Mouse (Mus musculus) natural killer cell, adult 2 months (primary cell): ENCODE results near the gene Gabbr2.

Source experiments
- DNase-seq, 2 experiments: peaks; one replicate each; pipeline ENCODE4 v3.0.0; 2022; ENCODE audit warnings: low spot score in 2 of 2

Gabbr2 gene

DNA sequence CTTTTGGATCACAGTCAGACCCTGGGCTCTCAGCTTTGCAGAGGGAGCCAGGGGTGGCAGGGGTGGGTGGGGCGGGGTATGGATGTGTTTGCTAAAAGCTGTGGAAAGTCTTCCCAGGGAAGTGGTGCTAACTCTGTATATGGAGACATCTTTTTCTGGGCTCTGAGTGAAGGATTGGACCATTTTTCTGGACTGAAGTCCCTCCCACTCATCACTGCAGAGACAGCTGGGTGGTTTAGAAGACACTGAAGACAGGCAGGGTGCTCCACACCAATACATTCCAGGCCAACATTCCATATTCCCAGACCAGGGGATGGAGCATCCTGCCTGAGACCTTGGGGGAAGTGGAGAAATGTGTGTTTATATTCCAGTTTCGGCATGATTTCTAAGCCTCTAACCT, 125.6 kb downstream of the Gabbr2 start:
- DNase-seq: no peak

DNA sequence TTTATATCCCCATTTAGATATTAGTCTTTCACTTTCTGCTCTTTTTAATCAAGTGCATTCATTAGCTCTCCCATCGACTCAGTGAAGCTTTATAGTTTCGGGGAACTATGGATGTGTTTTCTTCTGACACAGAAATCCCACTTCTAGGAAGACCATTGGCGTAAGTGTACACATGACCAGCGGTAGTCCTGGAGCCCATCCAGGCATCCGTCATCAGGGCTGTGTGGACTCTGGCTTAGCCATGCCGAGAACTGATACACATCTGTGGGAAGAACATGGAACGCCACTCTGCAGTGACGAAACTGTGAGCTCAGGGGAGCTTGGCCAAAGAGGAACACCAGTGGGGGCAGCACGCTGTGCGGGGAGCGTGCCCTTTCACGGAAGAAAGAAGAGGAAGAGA, 128.0 kb downstream of the Gabbr2 start:
- DNase-seq: no peak

DNA sequence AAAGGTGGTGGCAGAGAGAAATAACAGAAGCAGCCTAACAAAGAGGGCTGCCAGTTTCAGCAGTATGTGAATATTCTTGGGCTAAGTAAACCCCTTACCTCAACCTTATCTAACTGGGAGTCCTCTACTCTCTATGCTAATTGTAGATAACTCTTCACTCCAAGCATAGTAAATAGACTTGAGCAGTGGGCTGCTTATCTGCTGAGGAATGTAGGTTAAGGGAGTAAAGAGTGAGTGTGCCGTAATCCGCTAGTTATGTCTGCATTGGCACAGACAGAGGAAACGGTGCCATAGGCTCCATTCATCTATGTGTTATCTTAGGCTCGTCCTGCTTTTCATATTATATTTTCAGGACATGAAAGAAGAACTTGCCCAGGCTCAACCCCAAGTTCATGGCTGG, 129.0 kb downstream of the Gabbr2 start:
- no peak for DNase-seq

DNA sequence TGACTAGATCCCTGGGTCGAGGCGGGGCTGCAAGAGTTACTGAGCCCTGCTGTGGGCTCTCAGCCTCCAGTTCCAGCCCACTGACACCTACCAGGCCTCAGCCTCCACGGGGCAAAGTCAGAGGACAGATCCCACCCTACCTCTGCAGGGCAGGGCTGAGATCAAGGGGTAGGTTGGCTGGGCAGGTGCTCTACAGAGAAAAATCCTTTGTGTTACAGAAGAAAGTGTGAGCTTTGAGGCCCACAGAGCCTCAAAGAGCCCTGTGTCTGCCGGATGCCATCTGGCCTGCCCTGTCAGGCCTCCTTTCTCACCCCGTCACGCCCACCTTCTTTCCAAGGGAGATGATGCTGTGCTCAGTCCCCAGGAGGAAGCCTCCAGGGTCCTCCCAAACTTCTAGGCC, 131.1 kb downstream of the Gabbr2 start:
- DNase-seq: no peak

DNA sequence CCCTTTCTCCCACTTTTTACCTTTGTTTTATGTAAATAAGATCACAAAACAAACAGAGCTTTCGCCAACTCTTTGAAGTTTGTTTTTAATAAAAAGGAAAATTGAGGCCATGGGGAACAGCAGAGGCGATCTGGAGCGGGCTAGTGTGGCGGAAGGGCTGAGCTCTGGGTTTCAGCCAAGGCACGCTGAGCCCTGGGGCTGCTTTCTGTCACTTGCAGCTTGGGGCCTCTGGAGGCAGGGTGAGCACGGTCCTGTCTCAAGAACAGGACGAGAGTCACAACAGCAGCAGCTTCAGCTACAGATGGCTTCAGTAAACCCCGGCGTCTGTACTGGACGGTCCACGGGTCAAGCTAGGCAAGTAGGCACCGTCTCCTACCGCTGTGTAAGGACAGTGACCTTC, 132.8 kb downstream of the Gabbr2 start:
- no peak for DNase-seq

DNA sequence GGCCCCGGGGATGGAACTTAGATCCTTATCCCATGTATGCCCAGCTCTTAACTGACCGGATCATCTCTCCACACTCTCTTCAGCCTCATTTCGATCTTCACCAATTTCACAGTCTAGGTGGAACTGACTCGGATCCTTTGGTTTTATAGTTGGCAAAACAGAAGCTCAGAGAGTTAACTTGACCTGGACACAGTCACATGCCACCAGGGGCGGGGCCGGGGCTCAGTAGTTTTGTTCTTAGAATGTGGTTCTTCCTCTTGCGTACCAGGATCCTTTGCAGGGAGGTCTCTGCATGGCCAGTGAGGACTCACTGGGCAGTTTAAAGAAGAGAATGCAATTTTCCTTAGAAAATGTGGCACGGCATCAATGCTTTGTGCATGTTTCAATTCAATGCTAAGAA, 135.5 kb downstream of the Gabbr2 start:
- DNase-seq: no peak

DNA sequence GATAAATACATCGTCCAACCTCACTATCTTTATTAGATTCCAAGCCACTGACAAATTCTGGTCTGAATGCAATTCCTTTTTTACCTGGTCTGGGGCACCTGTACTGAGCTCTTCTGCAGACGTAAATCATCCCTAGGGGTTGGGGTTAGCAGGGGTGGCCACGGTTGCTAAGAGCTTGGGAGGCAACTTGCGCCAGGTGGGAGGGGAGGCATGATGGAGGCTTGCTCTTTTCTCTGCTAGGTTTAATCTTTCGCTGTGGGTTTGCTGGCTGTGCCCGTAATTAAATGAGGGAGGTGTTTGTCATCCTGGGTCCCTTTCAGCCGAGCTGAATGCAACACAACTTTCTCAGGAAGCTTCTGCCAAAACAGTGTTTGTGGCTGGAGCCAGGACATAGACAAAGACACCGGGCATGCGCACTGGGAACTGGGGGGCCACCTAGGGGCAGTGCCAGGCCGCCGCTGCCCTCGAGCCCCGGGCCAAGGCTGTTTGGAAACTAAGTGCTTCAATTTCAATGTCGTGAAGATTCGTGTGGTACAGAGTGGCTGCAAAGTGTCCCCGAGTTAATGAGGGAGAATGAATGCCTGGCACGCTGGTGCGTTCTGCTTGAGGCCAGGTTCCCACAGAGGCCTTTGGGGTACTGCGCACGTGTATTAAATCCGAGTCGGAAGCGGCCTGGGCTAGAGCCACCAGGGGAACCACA, 136.8 kb downstream of the Gabbr2 start:
- DNase-seq: no peak

DNA sequence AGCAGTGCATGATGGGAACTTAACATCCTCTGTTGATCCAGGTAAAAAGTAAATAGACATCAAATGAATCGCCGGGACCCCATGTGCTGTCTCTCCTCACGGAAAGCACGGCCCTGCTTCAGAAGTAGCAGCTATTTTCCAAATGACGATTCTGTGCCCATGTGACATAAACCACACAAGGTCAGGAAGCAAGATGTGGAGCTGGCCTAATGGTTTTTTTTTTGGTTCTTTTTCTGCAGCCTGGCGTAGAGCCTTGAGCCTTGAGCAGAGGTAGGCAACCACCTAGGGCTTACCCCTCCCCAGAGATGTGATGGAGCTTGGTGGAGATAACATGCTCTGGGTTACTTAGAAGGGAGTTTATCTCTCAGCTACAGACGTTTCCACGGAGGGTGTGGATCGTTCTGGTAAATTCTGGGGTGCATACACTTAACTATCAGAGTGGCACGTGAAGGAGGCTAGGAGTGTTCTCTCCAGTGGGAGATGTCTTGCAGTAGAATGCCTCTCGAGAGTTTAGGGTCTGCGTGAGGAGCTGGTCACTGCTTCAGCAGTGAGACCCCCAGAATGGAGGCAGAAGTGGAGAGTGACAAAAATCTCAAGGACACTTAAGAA, 137.7 kb downstream of the Gabbr2 start:
- DNase-seq: no peak

DNA sequence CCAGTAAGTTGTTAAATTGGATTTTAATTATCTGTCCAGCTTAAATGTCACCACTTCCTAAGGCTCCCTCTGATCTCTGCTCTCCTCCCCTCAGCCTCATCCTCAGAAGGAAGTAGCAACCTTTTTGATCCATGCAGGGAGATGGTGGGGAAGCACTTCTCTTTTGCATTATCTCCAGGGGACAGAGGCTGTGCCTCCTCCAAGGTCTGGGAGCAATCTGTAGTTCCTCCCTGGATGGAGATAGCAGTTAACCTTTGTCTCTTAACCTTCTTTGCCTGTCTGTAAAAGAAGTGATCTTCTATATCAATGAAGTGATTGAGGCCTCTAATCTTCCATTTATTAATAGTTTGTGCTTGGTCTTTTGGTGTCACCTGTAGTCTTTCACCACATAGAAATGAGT, 143.9 kb downstream of the Gabbr2 start:
- DNase-seq: no peak

DNA sequence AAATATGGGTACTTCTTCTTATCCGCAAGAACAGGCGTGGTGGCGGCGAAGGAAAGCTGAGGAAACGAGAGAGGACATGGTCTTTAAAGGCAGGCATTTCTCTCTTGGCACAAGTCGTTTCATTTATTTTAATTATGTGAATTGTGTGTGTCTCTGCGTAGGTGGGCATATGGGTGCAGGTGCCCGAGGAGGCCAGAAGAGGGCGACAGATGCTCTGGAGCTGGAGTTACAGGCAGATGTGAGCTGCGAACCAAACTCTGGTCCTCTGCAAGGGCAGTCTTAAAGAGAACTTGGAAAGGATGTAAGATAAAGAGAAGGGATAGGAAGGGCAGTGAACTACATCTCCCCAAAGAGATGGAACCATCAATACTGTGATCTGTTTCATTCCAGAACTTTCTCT, 145.3 kb downstream of the Gabbr2 start:
- DNase-seq: no peak

DNA sequence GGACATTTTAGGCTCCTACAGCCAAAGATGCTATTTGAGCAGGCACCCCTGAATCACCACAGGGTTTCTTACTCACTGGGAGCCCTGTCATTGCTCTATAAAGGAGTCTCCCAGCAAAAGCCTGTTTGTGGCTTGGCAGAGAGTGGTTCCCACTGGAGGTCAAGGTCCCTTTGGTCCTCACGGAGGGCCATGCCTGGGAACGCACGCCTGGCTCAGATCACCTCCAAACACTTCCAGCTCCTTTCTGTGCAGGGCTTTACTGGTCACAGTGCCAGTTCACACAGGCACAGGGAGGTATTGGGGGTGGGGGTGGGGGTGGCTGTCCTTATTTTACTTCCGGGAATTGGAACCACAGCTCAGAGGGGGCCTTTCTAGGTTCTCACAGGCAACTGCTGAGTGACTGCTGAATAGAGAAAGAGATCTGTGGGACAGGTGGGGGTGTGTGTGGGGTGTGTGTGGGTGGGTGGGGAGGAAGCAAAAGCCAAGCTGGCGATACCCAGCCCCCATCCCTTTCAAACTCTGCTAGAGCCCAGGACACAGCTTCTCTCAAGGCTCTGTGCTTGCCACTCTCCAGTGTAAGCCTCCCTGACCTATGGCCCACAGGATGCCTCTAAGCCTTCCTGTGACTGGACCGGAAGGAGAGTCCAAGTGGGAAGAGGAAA, 146.6 kb downstream of the Gabbr2 start:
- DNase-seq: no peak

DNA sequence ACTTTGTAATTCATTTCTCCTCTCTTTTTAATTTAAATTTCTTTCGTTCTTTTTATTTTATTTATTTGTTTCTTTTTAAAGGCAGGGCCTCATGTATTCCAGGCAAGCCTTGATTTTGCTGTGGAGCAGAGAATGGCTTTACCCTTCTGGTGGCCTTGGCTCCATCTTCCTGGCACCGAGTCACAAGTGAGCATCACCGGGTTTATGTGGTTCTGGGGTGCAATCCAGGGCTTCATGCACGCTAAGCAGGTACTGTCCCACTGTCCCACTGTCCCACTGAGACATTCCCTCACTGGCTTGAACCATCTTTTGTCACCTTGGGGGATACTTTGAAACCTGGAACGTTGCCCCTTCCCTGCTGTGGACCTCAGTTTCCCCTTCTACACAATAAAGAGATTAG, 147.1 kb downstream of the Gabbr2 start:
- DNase-seq: no peak

DNA sequence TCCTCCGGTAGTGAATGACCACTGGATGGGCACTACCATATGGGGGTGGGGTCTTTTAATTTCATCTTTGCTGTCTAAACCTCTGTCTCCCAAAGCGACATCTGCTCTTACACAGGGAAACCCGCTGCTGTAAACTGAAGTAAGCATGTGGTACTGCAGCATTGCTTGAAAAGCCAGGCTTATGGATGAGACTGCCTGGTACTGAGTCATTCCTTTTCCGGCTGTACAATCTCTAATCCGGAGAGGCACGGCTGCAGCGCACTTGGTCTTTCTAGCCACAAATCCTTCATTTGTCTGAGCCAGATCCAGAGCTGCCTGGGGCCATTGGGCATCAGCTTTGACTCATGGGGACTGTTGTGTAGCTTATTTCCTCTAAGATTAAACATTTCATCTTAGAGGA, 149.1 kb downstream of the Gabbr2 start:
- no peak for DNase-seq

DNA sequence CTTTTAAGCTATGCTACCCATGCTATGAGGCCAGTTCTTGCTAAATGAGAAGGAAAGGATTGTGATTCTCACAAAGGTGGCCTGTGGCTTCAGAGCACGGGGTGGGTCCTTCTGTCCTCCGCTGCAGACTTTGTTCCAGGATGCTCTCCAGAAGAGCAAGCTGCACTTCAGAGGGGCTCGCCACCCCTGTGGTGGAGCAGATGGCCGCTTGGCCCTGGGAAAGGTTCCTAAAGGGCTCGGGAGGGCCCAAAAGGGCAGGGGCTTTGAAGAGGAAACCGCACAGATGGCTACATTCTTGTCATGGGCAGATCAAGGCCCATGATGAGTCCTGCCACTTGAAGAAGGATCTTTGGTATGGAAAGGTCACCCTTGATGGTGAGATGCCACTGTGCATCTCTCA, 151.5 kb downstream of the Gabbr2 start:
- DNase-seq: no peak

DNA sequence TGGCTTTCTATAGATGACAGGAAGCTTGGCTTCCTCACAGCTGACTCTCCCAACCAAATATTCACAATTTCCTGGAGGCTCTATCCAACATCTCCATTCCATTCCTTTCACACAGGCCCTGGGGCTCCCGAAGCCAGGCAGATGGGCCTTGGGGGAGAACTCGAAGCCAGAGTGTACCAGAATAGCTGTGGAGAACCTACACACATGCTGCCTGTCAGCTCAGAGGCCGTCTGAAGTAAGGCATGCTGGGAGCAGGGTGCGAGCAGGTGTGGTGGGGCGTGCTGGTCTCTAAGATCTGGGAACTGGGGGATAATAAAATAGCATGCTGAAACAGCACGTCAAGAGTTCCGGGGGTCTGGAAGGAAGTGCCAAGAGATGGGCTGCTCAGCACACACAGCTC, 154.3 kb downstream of the Gabbr2 start:
- no peak for DNase-seq

DNA sequence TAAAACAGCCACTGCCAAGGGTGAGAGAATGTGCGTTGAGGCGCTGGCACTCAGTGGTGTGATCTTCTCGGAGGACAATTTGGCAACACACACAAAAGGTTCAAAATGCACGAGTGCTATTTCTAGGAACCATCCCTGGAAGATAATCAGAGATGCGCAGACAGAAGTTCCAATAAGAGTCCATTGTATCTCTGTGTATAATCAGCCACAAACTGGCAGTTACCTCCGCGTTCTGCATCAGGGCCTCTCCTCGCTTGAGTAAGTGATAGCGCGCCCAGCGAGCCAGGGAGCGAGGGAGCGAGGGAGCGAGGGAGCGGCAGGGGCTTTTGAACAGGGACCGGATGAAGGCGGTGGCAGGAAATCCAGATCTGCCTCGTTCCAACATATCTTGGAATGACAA, 155.6 kb downstream of the Gabbr2 start:
- no peak for DNase-seq

DNA sequence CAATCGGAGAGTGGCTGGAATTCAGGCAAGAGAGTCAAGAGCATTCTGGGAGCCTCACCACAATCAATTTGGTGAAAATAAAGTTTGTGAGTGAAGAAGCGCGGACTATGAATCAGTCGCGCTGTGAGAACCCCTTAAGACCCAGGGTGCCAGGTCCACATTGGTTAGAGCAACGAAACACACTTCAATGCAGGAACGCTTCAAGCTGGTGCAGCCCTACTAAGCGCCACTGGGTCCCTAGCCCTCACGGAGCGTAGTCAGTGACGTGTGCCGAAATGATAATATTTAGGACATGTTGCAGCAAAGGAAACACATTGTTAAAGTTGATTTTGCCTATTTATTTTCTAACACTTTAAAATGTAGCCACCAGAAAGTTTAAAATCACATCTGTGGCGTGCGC, 156.6 kb downstream of the Gabbr2 start:
- no peak for DNase-seq

DNA sequence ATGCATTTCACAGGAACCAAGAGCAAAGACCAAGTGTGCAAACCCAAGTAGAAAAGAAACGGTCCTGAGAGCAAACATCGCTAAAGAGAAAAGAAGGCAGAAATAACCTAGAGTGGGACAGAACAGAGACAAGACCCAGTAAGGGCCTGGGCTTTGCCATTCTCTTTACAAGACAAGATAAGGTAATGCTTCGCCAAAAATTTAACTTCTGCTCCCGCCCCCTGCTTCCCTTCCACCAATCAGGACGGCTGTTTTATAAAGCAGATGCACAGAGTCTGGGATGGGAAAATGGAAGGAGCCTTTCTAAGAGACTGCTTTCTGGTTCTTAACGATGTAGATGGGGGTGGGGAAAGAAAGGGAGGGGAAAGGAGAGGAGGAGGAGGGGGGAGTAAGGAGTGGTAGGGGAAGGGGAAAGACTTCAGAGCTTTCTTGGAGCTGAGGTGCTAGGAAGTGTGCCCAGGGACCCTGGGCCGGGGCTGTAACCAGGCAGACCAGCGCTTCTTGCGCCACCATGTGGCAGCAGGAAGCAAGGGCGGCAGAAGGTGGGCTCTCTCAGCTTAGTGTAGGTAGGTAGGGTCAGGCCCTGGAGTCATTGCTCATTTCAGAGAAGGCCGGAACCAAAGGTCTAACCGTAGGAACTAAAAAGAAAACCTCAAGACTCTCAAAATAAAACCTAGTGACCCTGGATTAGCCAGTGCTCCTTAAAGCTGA, 158.7 kb downstream of the Gabbr2 start:
- DNase-seq: no peak

DNA sequence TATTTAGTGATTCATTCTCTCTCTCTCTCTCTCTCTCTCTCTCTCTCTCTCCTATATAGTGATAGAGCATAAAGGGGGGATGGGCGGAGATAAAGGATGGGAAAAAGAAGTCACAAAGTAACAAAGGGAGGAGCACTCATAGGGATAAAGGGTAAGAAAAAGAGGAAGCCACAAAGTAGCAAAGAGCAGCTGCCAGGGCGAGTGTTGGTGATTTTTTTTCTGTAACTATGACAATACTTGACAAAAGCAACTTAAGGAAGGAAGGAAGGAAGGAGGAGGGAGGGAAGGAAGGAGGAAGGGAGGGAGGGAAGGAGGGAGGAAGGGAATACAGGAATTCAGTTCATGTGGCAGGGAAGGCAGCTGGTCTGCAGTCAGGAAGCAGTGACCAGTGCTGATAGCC, 162.0 kb downstream of the Gabbr2 start:
- no peak for DNase-seq

DNA sequence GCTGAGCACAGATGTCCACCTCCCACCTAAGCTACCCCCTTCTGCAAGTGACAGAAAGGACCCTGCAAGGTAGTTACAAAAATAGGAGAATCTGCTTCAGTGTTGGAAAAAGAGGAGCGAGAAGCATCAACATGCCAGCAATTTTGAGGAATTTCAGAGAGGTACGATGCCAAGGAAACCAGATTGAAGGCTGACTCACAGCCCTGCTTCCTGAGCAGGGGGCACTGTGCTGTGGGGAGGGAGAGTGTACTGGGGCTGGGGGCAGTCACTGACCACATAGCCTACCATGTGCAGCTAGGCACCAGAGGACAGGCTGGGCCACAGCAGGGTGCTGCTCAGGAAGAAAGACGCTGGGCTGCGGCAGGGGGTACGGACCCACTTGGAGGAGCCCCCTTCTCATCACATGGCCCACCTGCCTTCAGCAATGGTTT, 163.5 kb downstream of the Gabbr2 start:
- no peak for DNase-seq

DNA sequence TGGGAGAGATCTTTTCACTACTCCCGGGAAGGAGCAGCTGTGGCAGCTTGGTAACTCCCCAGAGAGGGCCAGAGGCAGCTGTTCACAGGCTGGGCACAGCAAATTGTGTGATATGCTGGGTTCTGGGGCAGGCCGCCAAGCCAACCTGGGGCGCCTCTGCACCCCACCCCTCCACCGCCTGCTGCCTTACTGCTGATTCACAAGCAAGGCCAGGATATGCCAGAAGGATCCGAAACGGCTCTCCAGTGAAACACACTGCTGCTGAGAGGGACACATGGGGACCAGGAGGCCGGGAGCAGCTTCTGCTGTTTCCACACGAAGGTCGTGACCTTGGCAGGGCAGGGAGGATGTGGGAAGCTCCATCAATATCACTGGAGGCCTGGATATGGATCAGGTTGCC, 164.2 kb downstream of the Gabbr2 start:
- DNase-seq: no peak

DNA sequence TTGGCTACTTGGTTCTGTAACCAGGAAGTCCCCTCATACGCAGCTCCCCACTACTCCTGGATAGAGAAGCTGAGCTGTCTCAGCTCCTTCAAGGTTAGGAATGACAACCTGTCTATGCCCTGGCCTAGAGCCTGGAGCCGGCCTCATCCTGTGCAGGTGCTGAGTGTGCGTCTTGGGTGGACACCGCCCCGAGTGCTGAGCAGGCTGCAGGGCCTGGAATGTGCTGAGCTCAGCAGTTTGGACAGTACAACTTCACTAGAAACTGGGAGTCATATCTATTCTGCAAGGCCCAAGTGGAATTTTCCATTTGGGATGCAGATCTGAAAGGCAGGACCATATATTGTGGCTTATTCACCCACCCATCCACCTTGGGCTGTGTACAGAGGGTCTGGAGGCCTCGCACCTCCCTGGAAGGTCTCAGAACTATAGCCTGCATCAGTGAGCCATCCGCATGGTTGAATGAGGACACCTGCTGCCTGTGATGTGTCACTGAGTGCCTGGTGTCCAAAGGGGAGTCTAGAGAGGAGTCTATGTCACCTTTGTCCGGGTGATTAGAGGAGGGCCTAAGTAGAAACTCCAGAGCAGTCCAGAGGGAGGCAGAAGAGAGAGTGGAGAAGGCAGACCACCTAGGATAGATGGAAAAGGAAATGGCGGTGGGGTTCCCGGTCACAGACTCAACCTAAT, 165.7 kb downstream of the Gabbr2 start:
- DNase-seq: no peak
